Mouse (Mus musculus): Measurements from ENCODE around the gene Ltb.

DNA sequence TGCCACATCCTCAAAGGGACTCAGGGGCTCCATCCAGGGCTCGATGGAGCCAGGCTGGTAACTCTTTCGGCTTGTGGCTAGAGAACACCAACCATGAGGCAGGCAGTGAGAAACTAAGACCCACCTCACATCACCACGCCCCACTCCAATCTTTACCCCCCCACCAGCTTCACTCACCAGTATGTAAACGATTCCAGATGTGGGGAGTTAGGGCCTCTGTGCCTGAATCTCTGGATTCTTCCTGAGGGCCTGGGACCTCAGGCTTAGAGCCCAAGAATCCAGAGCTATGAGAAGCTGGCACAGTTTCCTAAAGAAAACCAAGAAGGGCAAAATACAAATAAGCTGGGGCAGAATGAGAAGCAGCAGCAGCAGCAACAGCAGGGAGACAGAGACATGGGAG is 40.3 kb upstream of the Ltb start:
- TF ChIP-seq POLR2A (IDR thresholded peaks at IDR 0.05; ENCODE audit: low read depth, low read length) (no peak), CTCF (IDR thresholded peaks at IDR 0.05; ENCODE audit: borderline replicate concordance, insufficient read depth, low read length) (no peak)

Measured in embryonic fibroblast, embryonic 13.5 days (primary cell).